Mouse (Mus musculus): ENCODE measurements around the gene Pcbp2.

Pcbp2 gene

DNA sequence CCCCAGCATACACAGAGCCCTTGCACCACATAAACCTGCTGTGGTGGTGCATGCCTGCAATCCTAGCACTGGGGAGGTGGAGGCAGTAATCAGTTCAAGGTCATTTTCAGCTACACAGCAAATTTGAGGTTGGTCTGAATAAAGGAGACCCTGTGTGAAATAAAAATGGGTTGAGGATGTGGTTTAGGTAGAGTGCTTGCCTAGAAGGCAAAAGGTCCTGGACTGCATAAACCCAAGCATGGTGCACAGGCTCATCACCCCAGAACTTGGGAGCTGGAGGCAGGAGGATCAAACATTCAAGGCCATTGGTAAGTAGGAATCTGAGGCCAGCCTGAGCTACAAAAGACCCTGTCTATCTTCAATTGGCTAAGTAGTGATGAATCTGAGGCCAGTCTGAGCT lies 37.2 kb downstream of the Pcbp2 start:
- no peak for DNase-seq

DNA sequence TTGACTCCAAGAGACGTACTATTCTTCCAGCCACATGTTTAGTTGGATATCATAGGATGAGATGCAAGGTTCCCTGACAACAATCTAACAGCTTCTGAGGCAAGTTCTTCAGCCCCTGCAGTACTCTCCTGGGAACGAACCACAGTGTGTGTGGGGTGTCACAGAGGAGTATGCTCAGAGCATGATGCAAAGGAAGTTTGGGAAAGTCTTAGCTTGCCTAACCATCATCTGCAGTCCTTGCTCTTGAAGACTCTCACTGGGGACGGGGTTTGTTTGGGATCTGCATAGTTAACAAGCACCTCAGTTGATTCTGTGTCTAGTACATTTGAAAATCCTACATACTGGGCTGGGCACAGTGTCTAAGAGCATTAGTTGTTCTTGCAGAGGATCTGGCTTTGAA lies 38.0 kb downstream of the Pcbp2 start:
- no peak for DNase-seq

DNA sequence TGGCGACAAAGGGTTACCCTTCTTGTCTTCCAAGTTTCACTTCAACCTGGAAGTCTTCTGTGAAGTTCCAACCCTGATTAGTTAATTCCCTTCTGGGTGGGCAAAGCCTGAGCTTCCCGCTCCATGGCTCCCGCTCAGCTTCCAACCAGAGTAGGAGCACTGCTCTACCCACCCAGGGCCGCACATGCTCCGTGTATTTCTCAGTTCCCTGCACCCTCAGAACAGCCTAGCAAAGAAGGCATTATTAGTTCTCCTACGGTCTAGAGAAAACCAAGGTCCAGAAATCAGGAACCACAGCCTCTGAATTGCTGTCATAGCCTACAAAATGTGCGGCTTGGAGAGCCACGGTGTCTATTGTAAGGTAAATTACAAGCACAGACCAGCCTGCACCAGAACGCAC lies 39.8 kb downstream of the Pcbp2 start:
- DNase-seq = no peak

GRCm38 (mm10) chr15:102510590-102511284 lies 40.4 kb downstream of the Pcbp2 start:
- DNase-seq = peak; percentile 83

DNA sequence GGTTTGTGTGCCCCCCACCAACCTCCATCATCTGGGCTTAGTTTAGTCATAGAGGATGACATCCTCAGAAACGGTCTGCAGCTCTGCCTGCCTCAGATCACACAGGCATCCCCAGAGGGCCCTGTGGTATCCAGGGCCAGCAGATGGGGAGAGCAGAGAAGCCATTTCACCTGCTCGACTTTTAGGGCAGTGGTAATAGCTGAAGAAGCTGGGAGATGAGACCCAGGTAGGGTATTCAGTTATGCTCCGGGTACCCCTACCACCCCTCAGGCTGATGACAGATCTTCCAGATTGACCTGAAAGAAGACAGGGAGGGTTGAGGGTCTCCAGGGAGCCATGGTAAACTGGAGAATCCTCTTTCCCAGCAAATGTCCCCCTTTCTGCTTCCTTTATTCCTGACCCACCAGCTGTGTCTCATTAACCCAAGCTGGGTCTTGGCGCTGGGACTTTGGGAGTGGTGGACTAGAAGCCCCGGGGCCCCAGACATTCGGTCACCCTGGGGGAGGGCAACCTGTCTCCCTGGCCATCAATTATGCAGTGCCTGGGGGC lies 41.0 kb downstream of the Pcbp2 start:
- DNase-seq = no peak

- no peak for DNase-seq
These were observed 41.7 kb downstream of the Pcbp2 start for GRCm38 (mm10) chr15:102512010-102512409.

GRCm38 (mm10) chr15:102512471-102512870 lies 42.1 kb downstream of the Pcbp2 start:
- DNase-seq = no peak

- no peak for DNase-seq
These were observed 42.7 kb downstream of the Pcbp2 start for GRCm38 (mm10) chr15:102513004-102513403.

DNA sequence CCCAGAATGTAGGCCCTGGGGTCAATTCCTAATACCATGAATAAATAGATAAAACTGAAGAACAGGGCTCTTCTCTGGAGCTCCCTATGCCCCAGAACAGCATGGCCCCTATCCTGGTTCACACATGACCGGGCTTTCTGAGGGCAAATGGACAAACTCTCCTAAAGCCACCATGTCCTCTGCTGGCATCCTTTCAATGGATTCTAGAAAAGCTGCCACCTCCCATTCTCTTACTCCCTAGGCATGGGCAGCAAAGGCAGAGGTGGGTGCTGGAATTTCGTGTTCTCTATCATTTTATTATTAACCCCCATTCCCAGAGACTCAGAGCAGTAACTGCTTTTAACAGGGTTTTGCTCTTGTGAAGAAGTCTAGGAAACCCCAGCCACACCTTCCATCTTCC lies 44.9 kb downstream of the Pcbp2 start:
- DNase-seq = no peak

- peak; percentile 69 for DNase-seq
These were observed 45.5 kb downstream of the Pcbp2 start for GRCm38 (mm10) chr15:102515791-102516190.

GRCm38 (mm10) chr15:102516293-102516692 lies 46.0 kb downstream of the Pcbp2 start:
- DNase-seq = peak; percentile 80

GRCm38 (mm10) chr15:102516728-102517404 lies 46.5 kb downstream of the Pcbp2 start, which contains the start of gene Map3k12:
Gene Map3k12 (minus strand): TSS chr15:102517064.
- DNase-seq = peak; percentile 90

DNA sequence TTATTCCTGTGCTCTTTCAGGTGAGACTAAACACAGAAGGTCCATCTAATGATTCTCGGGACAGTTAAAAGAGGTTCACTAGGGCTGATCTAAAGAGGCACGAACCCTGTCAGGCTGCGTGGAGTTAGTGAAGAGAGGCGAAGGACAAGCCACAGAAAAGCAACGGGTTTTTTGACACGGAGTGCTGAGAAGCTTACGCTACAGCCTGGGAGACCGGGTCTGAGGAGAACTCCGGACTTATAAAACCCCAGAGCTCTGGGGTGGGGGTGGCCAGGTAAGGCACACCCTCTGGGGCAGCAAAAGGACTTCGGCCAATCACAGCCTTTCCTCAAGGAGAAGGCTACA lies 47.3 kb downstream of the Pcbp2 start:
- no peak for DNase-seq

GRCm38 (mm10) chr15:102517976-102518858 lies 47.9 kb downstream of the Pcbp2 start, which contains the start of gene Tarbp2:
Gene Tarbp2 (plus strand): TSS chr15:102518192.
- peak; percentile 100 for DNase-seq

DNA sequence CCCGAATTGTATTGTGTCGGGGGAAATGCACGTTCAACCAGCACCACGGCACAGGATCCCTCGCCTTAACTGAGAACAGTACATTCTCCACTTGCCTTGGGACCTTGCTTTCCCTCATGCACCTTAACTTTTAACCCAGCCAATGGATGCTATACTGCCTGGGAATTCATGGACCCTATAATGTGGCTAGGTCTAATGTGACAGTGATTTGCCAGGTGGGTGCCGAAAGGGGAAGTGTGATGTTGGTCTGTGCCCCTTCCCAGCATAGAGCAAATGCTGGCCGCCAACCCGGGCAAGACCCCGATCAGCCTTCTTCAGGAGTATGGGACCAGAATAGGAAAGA lies 48.5 kb downstream of the Pcbp2 start:
- DNase-seq = no peak

GRCm38 (mm10) chr15:102519211-102520141 lies 49.1 kb downstream of the Pcbp2 start:
- DNase-seq = no peak

DNA sequence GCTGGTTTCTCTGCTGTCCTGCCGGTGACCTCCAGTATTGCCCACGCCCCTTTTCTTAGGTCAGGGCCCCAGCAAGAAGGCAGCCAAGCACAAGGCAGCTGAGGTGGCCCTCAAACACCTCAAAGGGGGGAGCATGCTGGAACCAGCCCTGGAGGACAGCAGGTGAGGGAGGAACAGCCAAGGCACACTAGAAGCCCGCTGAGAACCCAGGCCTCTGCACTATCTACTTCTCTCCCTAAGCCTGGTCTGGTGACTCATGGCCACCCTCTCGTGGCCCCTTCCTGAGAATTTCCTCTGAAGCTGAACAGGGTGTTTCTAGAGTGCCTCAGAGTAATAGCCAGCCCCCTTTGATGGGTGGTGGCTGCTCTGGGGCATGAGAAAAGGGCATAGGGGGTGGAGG lies 50.1 kb downstream of the Pcbp2 start:
- peak; percentile 71 for DNase-seq

GRCm38 (mm10) chr15:102521480-102521879 lies 51.1 kb downstream of the Pcbp2 start:
- peak; percentile 44 for DNase-seq

DNA sequence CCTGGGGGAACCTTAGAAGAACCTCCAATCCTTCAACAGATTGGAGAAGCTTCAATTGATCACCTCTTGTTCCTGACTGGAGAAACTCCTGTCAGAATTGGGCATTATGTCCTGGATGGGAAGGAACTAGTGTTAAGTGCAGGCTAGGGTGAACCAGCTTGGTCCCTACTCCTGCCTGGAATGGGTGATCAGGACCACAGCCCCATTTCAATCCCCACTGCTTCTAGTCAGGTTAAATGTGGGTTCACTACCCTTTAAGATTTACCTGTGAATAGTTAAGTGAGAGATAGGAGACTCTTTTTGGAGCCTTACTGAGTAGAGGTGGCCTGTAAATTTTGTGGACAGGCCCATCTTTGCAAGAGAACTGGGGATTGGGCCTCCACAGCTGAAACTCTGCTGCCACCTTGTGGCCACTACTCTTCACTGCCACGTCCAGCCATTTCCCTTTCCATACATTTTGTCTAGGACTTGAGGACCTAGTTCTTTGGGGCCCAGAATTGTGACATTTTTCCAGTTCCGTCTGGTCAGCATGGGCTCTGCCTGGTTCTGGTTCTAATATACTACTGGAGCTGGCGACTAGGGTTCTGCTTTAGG lies 54.6 kb downstream of the Pcbp2 start, which contains the start of gene Npff:
Gene Npff (minus strand): TSS at position 51 of the 594 bp plus-strand sequence.
- peak; percentile 81 for DNase-seq

DNA sequence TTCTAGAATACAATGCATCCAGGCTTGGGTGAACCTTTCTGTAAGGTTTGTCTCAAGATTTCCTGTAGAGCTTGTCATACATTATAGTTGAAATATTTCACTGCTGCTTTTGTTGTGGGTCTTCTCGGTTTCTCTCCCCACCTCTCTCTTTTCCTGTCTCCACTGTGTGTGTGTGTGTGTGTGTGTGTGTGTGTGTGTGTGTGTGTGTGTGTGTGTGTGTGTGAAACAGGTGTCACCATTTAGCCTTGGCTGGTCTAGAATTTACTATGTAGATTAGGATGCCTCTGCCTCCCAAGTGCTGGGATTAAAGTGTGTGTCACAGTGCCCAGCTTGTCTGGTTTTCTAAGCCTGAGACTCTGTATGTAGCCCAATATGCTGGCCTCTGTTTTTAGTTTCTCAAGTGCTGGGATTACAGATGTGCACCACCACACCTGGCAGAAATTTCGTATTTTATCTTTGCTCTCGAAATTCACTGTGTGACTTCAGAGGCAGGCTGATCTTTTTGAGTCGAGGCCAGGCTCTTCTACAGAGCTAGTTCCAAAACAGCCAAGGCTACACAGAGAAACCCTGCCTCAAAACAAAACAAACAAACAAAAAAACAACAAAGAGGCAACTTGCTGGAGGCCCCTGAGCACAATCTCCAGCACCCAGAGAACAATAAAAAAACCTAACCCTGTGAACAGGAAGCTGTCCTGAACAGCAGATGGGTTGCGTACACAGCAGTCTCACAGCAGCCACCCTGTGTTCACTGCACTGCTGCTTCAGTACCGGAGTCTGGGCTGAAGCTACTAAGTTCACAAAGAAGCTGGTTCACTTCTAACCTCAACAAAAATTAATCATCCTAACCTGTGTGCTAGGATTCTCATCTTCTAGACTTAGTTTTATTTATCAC lies 56.0 kb downstream of the Pcbp2 start:
- DNase-seq = no peak

DNA sequence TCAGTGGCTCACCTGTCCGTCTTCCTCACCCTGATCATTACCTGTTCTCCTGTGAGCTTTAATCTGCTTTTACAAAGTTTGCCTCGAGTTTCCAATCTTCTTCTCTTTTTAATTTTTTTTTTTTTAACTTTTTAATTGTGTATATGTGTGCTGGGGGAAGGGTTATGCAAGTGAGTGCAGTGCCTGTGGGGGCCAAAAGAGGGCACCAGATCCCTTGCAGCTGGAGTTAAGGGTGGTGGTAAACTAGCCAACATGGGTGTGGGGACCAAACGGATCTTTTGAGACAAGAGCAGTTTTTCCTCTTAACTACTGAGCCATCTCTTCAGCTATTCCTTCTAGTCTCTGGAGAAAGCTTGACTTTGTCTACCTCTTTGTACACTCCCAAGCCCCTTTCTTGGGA lies 57.6 kb downstream of the Pcbp2 start:
- DNase-seq = no peak

Measured in cerebellum, adult 11-12 months (tissue).